Comparison of ENCODE assay signal across 7 mouse cellular contexts in the genomic region with DNA sequence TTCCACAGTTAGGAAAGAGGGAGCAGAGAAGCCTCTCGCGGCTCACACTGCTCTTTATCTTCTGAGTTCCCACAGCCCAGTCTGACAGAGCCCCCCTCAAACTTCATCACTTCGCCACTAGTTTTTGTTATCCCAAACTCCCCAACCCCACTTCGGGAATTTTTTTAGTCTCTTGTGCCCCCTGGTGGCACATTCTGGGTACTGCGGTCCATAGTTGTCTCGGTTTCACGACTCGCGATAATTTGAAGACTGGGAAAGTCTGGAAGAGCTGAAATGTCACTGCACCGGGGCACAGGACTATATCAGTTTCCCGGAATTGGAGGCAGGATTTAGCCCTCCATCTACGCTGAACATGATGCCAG. TPM values are rescaled to one million over a fixed set of nuclear protein-coding genes. Genes with fewer than 3 reads are reported as not detected.
A peak's percentile ranks its signal among the peaks of the same experiment; 100 is the strongest.
DNase-seq lines count a peak whose midpoint lies in the region; ATAC-seq and TF ChIP-seq lines count a peak whose summit lies in the region.

No protein-coding gene starts in this region.

- WGBS in forebrain, embryonic 12.5 days = under 1% methylated on average over 12 of the region's 12 CpGs
- WGBS in small intestine, adult 2 months = 2% methylated on average over 12 of the region's 12 CpGs

- H3K27ac ChIP-seq in forebrain, embryonic 12.5 days = no peak overlapping the region
- peak overlapping the region; percentile 64 for H3K27ac ChIP-seq in small intestine, adult 2 months (ENCODE audit: insufficient read depth, low read depth, low read length)

- ATAC-seq in forebrain, embryonic 12.5 days (ENCODE audit: low FRiP score) = peak; percentile 70

- peak overlapping the region; percentile 31; the same call in 1 of the 2 replicates for H3K4me2 ChIP-seq in forebrain, embryonic 12.5 days

- H3K9me3 ChIP-seq in forebrain, embryonic 12.5 days = no peaks in the 10 kb centered on the region

- H3K4me3 ChIP-seq in forebrain, embryonic 12.5 days (replicated peaks) = no peak overlapping the region
- H3K4me3 ChIP-seq in small intestine, adult 2 months (ENCODE audit: low read depth, low read length) = peak overlapping the region; percentile 48

- H3K27me3 ChIP-seq in forebrain, embryonic 12.5 days = peaks cover 16% of the 10 kb centered on the region; the same call in 1 of the 2 replicates
- no peaks in the 10 kb centered on the region for H3K27me3 ChIP-seq in small intestine, adult 2 months (ENCODE audit: control insufficient read depth, insufficient read depth, low read length)

- H3K9ac ChIP-seq in forebrain, embryonic 12.5 days = 0 out of 2 replicates have a peak overlapping the region, but pooled peaks have one; percentile 25

- peak; percentile 69 for DNase-seq in Muller cell, postnatal 12 days (ENCODE audit: inconsistent ontology term)
- peak; percentile 67 for DNase-seq in c-Kit-negative CD71-positive TER-119-positive erythroid progenitor cells, embryonic 14.5 days (ENCODE audit: low read depth, low spot score)
- DNase-seq in heart, postnatal 4 days = peak; percentile 91
- peak; percentile 45 to 75 for DNase-seq in layer of hippocampus, adult 8-10 months (ENCODE audit: low spot score in 2 of 2)
- DNase-seq in lung, postnatal 10 days = peak; percentile 87

- TF ChIP-seq POLR2A in small intestine, adult 2 months (IDR thresholded peaks at IDR 0.05; ENCODE audit: low read depth, low read length) = peak; percentile 28; the same call in 1 of the 2 replicates

- no peaks in the 10 kb centered on the region for H3K36me3 ChIP-seq in forebrain, embryonic 12.5 days (replicated peaks)
- H3K36me3 ChIP-seq in small intestine, adult 2 months (ENCODE audit: control insufficient read depth, insufficient read depth, low read length) = no peaks in the 10 kb centered on the region

- H3K4me1 ChIP-seq in forebrain, embryonic 12.5 days = peaks cover 17% of the 10 kb centered on the region
- H3K4me1 ChIP-seq in small intestine, adult 2 months (ENCODE audit: control insufficient read depth, insufficient read depth, insufficient read length, low read length) = peaks cover 9% of the 10 kb centered on the region

- peak; percentile 98; the same call in 1 of the 2 replicates for TF ChIP-seq CTCF in small intestine, adult 2 months (IDR thresholded peaks at IDR 0.05; ENCODE audit: extremely low read depth, insufficient read length, insufficient replicate concordance, low read depth, low read length)

RNA-seq across cellular contexts. Expression of a gene that starts 7.3 kb away (rescaled TPM):
- 12.9 and 14.2 TPM in 2 replicates for polyA plus RNA-seq in forebrain, embryonic 12.5 days (2016; fragmentation: Nextera tagmentation; extraction: Ambion mirVana)
- 100 to 1,000 TPM; 141 to 152 TPM for total RNA-seq in heart, postnatal 4 days (2021)
- total RNA-seq in layer of hippocampus, adult 8-10 months (2022) = 10 to 100 TPM; 47.3 to 58.6 (median 52.2) TPM
- 55.9 and 89.2 TPM in 2 replicates for polyA plus RNA-seq in small intestine, adult 2 months (2012; rRNA removed)

RNA-seq across cellular contexts. Expression of a gene that starts 13.5 kb away (rescaled TPM):
- polyA plus RNA-seq in forebrain, embryonic 12.5 days (2016; fragmentation: Nextera tagmentation; extraction: Ambion mirVana) = 77.1 and 80.4 TPM in 2 replicates
- total RNA-seq in heart, postnatal 4 days (2021) = 10 to 100 TPM; 15.5 to 15.8 TPM
- 100 to 1,000 TPM; 163 to 193 (median 176) TPM for total RNA-seq in layer of hippocampus, adult 8-10 months (2022)
- polyA plus RNA-seq in small intestine, adult 2 months (2012; rRNA removed) = 19.1 and 40.2 TPM in 2 replicates

RNA-seq across cellular contexts. Expression of a gene that starts 45.5 kb away (rescaled TPM):
- 23.9 and 24.1 TPM in 2 replicates for polyA plus RNA-seq in forebrain, embryonic 12.5 days (2016; fragmentation: Nextera tagmentation; extraction: Ambion mirVana)
- total RNA-seq in heart, postnatal 4 days (2021) = 10 to 100 TPM; 57.6 to 59.6 TPM
- total RNA-seq in layer of hippocampus, adult 8-10 months (2022) = 10 to 100 TPM; 76.3 to 89.4 (median 85.9) TPM
- 13.6 and 24.3 TPM in 2 replicates for polyA plus RNA-seq in small intestine, adult 2 months (2012; rRNA removed)

RNA-seq across cellular contexts. Expression of a gene that starts 46.4 kb away (rescaled TPM):
- polyA plus RNA-seq in forebrain, embryonic 12.5 days (2016; fragmentation: Nextera tagmentation; extraction: Ambion mirVana) = not detected in 2 replicates
- total RNA-seq in heart, postnatal 4 days (2021) = not detected
- total RNA-seq in layer of hippocampus, adult 8-10 months (2022) = not detected
- 0.46 and 2.7 TPM in 2 replicates for polyA plus RNA-seq in small intestine, adult 2 months (2012; rRNA removed)

RNA-seq across cellular contexts. Expression of a gene that starts 46.4 kb away (rescaled TPM):
- polyA plus RNA-seq in forebrain, embryonic 12.5 days (2016; fragmentation: Nextera tagmentation; extraction: Ambion mirVana) = 61.2 and 63.2 TPM in 2 replicates
- total RNA-seq in heart, postnatal 4 days (2021) = 10 to 100 TPM; 33.8 to 34.1 TPM
- total RNA-seq in layer of hippocampus, adult 8-10 months (2022) = 10 to 100 TPM; 37.3 to 43.8 (median 42.7) TPM
- polyA plus RNA-seq in small intestine, adult 2 months (2012; rRNA removed) = 3.6 and 5.2 TPM in 2 replicates

Comparison
In these comparisons a context has a peak if more than half of its experiments do, and no peak if none do; other contexts are left out.
1. RNA of a gene that starts 13.5 kb away (total RNA-seq): 163 to 193 TPM in layer of hippocampus, adult 8-10 months; 15.5 to 15.8 TPM in heart, postnatal 4 days; every median in the first group is over 4 times any median in the second.
2. Peak in every context shown above with its lines, with median percentiles within 50 percentile points of each other: DNase-seq.